Mouse (Mus musculus) lung, adult 18-20 months (tissue): ENCODE data around the gene Gm45062.
A peak's percentile ranks its signal among the peaks of the same experiment; 100 is the strongest.

Experiments used
- DNase-seq, 2 experiments: peaks; one replicate each; pipeline ENCODE4 v3.0.0; 2022; ENCODE audit warnings: mixed read lengths in 2 of 2

Gm45062 gene

DNA sequence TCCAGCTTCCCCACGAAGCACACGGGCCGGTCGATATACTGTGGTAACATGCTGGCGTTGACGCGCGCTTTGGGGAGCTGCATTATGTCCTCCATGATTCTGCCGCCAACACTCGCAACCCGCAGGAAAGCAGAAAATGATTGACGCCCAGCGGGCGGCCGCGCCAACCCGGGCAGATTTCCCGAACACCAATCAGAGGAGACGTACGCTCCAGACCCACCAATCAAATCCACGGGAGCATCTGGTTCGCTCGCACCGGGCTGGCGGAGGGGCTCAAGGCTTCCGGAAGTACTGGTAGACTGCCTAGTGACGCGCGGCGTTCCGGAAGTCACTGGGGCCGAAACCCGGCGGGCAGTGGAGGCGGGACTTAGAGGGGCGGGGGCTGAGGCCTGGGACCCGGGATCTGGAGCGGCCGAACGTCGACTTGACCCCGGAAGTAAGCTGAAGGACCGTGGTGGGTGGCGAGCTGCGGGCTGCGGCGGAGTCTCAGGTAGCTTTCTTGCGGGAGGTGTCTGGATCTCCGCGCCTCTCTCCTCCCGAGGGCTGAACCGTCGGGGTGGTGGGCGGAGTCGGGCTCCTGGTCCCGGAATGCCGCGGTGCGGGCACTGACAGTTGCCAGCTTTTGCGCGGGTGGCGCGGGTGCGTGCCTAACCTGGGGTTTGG is at the start of gene Gm45062, which contains the start of the genes Rpa3 and Umad1:
Gene Gm45062 (plus strand): TSS at position 447 of the 663 bp plus-strand sequence.
Gene Rpa3 (minus strand): TSS at position 170 of the 663 bp plus-strand sequence.
Gene Umad1 (plus strand): TSS at position 285 of the 663 bp plus-strand sequence.
- DNase-seq: peak; percentile 99

GRCm38 (mm10) chr6:8209866-8210186 is 49.4 kb upstream of the Gm45062 start:
- DNase-seq: peak in 1 of 2 experiments; percentile 6

DNA sequence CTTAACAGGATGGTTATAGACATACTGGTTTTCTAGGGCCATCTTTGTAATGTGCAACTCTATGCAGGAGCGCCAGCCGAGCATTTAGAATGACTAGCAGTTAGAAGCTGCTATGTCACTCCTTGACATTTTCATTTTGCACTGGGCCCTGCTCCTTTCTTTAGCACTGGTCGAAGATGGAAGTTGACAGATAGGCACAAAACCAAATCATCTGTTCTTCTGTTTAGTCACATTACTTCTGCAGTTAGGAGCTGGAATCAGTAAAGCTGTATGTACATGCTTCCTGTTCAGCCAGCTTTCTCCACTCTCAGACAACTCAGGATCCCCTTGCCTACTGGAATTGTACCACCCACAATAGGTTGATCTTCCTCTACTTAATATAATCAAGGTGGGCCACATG is 48.6 kb upstream of the Gm45062 start:
- DNase-seq: no peak

- DNase-seq: no peak
These were observed 32.2 kb upstream of the Gm45062 start for GRCm38 (mm10) chr6:8227035-8227434.

GRCm38 (mm10) chr6:8228596-8228995 is 30.7 kb upstream of the Gm45062 start:
- DNase-seq: no peak

DNA sequence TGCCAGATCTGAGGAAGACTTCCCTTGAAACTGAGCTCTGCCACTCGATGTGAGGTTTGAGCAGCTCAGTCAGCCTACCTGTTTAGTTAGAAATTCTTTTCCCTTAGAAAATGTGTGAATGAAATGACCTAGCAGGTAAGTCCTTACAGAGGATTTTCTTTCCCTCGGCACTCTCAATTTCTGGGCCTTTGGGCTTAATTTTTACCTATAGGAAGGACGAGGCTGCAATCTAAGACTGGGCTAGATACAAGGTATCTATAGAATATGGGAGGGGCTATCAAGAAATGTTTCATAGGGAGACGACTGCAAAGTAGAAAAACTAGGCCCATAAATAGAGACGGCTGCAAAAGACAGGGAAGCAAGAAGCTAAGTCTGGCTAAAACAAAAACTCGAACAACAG is 934 bp upstream of the Gm45062 start:
- no peak for DNase-seq

GRCm38 (mm10) chr6:8259667-8260044 is 406 bp downstream of the Gm45062 start:
- DNase-seq: no peak

DNA sequence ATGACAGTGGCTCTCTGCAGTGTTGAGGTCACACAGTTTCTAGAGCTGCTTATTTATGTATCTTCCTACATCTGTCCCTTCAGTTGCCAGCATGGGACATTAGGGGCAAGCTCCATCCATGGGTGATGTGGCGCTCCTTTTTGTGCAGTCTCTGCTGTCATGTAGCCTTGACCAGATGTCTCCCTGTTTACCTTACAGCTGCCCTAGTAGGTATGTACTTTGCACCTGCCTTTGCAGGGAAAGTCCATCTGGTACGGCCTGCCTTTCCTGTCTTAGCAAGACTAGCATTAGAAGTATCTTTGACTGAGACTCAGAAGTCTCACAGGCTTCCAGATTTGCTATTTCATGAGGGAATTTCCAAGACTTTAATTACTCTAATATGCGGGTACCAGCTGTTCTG is 11.8 kb downstream of the Gm45062 start:
- DNase-seq: no peak

GRCm38 (mm10) chr6:8274387-8275054 is 15.3 kb downstream of the Gm45062 start:
- DNase-seq: peak; percentile 47 to 66

GRCm38 (mm10) chr6:8275098-8275497 is 15.8 kb downstream of the Gm45062 start:
- DNase-seq: peak; percentile 71 to 84

GRCm38 (mm10) chr6:8276431-8276830 is 17.2 kb downstream of the Gm45062 start:
- DNase-seq: no peak

GRCm38 (mm10) chr6:8278426-8279002 is 19.3 kb downstream of the Gm45062 start:
- no peak for DNase-seq

DNA sequence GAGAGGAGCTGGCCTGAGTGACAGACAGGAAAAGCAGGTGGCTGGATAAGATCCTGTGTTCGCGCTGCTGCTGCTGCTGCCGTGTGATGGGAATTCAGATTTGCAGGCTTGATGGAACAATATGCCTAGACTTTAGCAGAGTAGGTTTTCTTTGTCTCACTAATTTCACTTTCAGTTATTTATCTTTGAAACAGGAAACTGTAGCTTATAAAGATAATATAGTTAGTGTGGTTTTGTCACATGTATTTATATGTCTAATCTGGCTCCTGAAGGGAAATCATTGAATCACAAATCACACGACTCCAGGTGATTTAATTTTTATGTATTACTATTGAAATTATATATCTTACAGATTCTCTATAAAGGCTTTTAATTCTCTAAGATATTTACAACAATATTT is 24.0 kb downstream of the Gm45062 start:
- no peak for DNase-seq

GRCm38 (mm10) chr6:8285401-8285960 is 26.2 kb downstream of the Gm45062 start:
- peak in 1 of 2 experiments; percentile 5 for DNase-seq

DNA sequence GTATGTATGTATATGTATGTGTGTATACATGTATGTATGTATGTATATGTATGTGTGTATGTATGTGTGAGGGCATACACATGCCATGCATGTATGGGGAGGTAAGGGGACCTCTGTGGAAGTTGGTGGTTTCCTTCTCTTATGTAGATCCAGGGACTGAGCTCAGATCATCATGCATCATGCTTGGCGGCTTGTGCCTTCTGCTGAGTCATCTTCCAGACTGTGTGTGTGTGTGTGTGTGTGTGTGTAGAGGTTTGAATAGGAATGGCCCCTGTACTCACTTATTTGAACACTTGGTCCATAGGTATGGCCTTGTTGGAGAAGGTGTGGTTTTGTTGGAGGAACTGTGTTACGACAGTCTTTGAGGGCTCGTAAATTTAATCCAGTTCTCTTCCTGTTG is 26.9 kb downstream of the Gm45062 start:
- DNase-seq: no peak

DNA sequence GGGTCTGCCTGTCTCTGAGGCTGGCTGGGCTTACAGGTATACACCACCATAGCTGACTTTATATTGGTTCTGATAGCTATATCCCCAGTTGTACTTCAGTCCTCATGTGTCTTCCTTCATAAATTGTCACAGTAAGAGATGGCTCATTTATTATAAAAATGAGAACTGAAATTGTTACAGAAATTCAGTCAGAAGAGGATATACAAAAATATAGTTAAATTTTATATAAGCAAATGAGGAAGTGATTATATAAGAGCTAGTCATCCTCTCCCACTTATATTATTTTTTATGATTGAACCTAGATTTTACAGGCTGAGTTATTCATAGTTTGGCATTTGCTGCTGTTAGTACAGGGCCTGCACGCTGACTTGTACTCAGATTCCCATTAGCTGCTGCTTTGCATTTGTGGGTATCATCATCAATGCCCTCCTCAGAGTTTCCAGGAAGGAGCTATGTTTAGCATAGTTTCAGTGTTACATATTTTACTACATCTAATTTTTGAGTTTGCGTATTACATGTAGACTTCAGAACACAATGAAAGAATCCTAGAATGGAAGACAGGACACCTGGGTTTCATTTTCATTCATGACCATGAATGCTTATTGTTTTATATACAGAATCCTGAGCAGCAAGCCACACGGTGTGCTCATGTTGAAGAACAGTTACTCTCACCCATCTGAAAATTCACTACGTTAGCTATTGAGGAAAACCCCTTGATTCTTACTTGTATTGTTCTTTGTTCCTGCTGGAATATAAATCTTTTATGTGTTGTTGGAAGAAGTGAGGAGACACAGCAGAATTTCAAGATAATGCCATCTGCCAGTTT is 29.7 kb downstream of the Gm45062 start:
- no peak for DNase-seq

DNA sequence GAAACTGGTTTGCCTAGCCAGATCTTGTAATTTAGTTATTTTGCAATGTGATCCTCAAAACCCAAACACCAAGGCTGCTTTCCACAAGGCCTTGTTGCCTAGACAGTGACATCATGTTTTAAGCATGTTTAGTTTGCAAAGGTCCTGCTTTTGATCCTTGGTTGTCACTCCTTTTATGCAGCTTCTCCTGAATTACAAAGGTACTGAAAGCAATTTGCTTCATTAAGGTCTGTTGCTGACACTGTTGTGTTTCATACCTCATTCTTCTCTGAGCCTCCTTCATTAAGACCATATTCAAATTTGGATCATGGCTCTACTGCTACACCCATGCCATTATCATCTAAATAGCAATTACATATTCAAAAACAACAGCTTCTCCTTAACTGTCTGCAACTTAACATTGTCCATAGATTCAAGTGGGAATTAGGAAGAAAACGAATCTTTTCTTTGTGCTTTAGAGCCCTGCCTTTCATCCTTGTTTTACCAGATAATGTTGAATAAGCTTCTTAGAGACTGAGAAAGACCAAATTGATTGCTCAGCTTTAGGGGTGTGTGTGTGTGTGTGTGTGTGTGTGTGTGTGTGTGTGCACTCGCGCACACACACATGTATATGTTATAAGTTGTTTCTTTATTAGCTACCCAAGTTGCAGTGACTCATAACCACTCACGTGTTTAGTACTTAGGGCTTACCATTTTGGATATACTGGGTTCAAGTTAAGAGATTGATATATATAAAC is 35.0 kb downstream of the Gm45062 start:
- no peak for DNase-seq

DNA sequence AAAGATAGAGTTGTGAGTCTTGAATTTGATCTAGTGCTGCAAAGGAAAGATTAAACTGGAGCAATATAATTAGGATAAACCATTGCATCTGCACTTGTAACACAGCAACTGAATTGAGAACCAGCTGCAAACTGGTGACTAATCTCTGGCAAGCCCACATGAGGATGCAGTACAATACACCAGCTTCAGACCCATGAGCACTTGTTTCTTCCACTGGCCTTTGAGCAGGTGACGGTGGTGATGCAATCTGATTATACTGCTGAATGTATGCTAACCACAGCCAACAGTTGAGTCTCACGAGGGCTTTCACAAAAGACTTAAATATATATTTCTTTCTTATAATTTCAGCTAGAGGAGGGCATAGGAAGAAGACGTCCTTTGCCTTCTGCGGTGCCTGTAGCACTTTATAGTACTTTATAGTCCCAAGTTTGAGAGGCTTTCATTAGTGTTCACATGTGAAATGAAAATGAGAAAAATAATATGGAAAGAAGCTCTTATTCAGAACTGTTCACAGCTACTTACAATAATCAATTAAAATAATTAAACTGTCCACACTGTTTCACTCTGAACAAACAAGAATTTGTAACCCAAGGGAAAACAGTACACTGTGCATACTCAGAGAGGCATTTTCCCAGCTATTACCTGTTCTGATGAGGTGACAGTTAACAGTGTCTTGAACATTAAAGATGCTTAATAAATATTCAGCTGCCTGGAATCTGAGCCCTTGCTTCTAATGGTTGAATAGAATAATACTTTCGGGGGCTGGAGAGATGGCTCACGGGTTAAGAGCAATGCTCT is 40.0 kb downstream of the Gm45062 start:
- DNase-seq: no peak

- DNase-seq: peak in 1 of 2 experiments; percentile 2
These were observed 48.9 kb downstream of the Gm45062 start for GRCm38 (mm10) chr6:8307878-8308775.

DNA sequence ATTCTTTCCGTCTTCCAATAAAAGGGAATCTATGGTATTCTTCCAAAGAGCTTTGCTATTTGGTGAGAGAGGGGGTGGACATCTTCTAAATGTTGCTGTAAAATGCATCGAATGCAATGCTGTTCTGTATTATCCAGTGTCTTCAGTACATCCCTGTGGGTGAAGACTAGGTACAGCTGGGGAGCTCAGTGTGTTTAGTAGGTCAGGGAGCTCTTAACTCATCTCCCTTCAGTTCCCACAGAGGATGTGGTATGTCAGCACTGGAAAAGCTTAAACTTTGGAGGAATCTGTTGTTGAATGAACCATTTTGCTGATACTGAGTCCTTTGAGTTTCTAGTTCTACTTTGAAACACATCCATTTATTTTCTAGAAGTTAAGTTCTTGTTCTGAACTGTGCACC is 53.3 kb downstream of the Gm45062 start:
- no peak for DNase-seq
